Mouse (Mus musculus) olfactory bulb, adult 2 months (tissue): ENCODE results near the gene Spin2f. TPM values are rescaled to one million over a fixed set of nuclear protein-coding genes. Genes with fewer than 3 reads are reported as not detected.
"Not testable (repeated sequence)": the region's sequence is repeated elsewhere in the genome, so short reads cannot be mapped to it uniquely, and the experiment has no call there.

Experiments
- H3K27ac ChIP-seq: fragments of 200-500 bp; 2 replicates; pipeline ENCODE4 v1.5.1; 2012; ENCODE audit warnings: low read depth, low read length; ENCODE audit not compliant: insufficient read depth
- H3K4me1 ChIP-seq: fragments of 200-500 bp; 2 replicates; pipeline ENCODE4 v1.6.1; 2012; ENCODE audit warnings: low read length; ENCODE audit not compliant: control insufficient read depth, insufficient read depth
- H3K4me3 ChIP-seq: fragments of 200-500 bp; 2 replicates; pipeline ENCODE4 v1.5.1; 2012; ENCODE audit warnings: mild to moderate bottlenecking, low read depth, low read length, moderate library complexity; ENCODE audit not compliant: insufficient read depth
- WGBS: fragments of 180-500 bp; shearing (Covaris S2); methylation state at CpG from one replicate; pipeline ENCODE4 v1.1.7; 2018; 5-methylcytosine and 5-hydroxymethylcytosine counted together
- polyA plus RNA-seq: library from polyadenylated mRNA; stranded (reverse); fragments of >200 nt; gene quantifications from 2 replicates; pipeline ENCODE4 v1.2.4, GENCODE M21; 2012; ENCODE audit warnings: low replicate concordance; ENCODE audit not compliant: missing spikeins, insufficient read depth, insufficient read length

Gene Spin2f
- not detected in 2 replicates for polyA plus RNA-seq

- H3K4me1 ChIP-seq, H3K4me3 ChIP-seq, H3K27ac ChIP-seq: not testable (repeated sequence)
- WGBS: 53% methylated on average over 1 of the region's 6 CpGs
Measured at GRCm38 (mm10) chrX:31253594-31253993, at the start of gene Spin2f. Spin2f (plus strand) TSS chrX:31253894.

- H3K4me3 ChIP-seq, H3K27ac ChIP-seq, H3K4me1 ChIP-seq: not testable (repeated sequence)
- 92% methylated on average over 7 of the region's 7 CpGs for WGBS
Measured at GRCm38 (mm10) chrX:31212136-31212535, 41.6 kb upstream of the Spin2f start.

GRCm38 (mm10) chrX:31223536-31223935 lies 30.2 kb upstream of the Spin2f start:
- not testable (repeated sequence) for H3K27ac ChIP-seq, H3K4me1 ChIP-seq, H3K4me3 ChIP-seq
- WGBS: 86% methylated on average over 9 of the region's 9 CpGs

- WGBS: 57% methylated on average over 4 of the region's 4 CpGs
- H3K4me1 ChIP-seq, H3K27ac ChIP-seq, H3K4me3 ChIP-seq: not testable (repeated sequence)
Measured at GRCm38 (mm10) chrX:31235088-31235487, 18.6 kb upstream of the Spin2f start.

- 77% methylated on average over 3 of the region's 3 CpGs for WGBS
- not testable (repeated sequence) for H3K27ac ChIP-seq, H3K4me1 ChIP-seq, H3K4me3 ChIP-seq
Measured at GRCm38 (mm10) chrX:31241754-31242153, 11.9 kb upstream of the Spin2f start.

Other genes starting within 250 kb of the Spin2f start
- gene Btbd35f29, start 136.2 kb upstream of the Spin2f start, polyA plus RNA-seq: not detected in 2 replicates
- gene Btbd35f26, start 82.6 kb downstream of the Spin2f start, polyA plus RNA-seq: not detected in 2 replicates
- gene Btbd35f19, start 130.0 kb downstream of the Spin2f start, polyA plus RNA-seq: not detected in 2 replicates